Mouse (Mus musculus) G1E (cell line): ENCODE results near the gene Tmem268. TPM values are rescaled to one million over a fixed set of nuclear protein-coding genes. Genes with fewer than 3 reads are reported as not detected.

Experiments used
- ATAC-seq: 2 replicates; pipeline ENCODE4 v1.8.0; 2016; ENCODE audit warnings: mild to moderate bottlenecking; ENCODE audit not compliant: insufficient number of reproducible peaks, poor library complexity, low FRiP score, severe bottlenecking; ENCODE audit errors: extremely low read depth
- DNase-seq: peaks from one replicate; pipeline ENCODE4 v3.0.0; 2012; ENCODE audit warnings: low spot score
- H3K27me3 ChIP-seq: 2 replicates; pipeline ENCODE4 v1.6.1; 2012; ENCODE audit warnings: mild to moderate bottlenecking, low read length, inconsistent platforms; ENCODE audit not compliant: insufficient read depth
- H3K36me3 ChIP-seq: replicated peaks from 2 replicates; pipeline ENCODE3; 2012; ENCODE audit warnings: mild to moderate bottlenecking, inconsistent platforms
- H3K4me1 ChIP-seq: 2 replicates; pipeline ENCODE4 v1.6.1; 2012; ENCODE audit warnings: low read depth, low read length, inconsistent platforms, mixed read lengths; ENCODE audit not compliant: insufficient read depth
- H3K4me3 ChIP-seq: 2 replicates; pipeline ENCODE4 v1.5.1; 2012; ENCODE audit warnings: low read depth, mild to moderate bottlenecking, inconsistent platforms, low read length, moderate library complexity, mixed read lengths
- H3K9me3 ChIP-seq: replicated peaks from 2 replicates; pipeline ENCODE4 v1.6.1; 2012; ENCODE audit warnings: inconsistent platforms
- CTCF ChIP-seq: IDR thresholded peaks from 2 replicates; pipeline ENCODE4 v1.5.1; 2012; ENCODE audit warnings: low read depth, low read length, inconsistent platforms, mixed read lengths
- GATA1 ChIP-seq: IDR thresholded peaks from 2 replicates; pipeline ENCODE4 v1.6.1; 2012; ENCODE audit warnings: borderline replicate concordance, low read length, inconsistent platforms, mixed read lengths
- GATA2 ChIP-seq: IDR thresholded peaks from 2 replicates; pipeline ENCODE4 v1.6.1; 2012; ENCODE audit warnings: low read depth, low read length, inconsistent platforms, borderline replicate concordance
- POLR2AphosphoS5 ChIP-seq: IDR thresholded peaks from 2 replicates; pipeline ENCODE4 v1.6.1; 2012; ENCODE audit warnings: low read depth, low read length, inconsistent platforms; ENCODE audit not compliant: insufficient replicate concordance
- TAL1 ChIP-seq: conservative IDR thresholded peaks from 2 replicates; pipeline ENCODE4 v1.6.1; 2012; ENCODE audit warnings: low read depth, low read length, inconsistent platforms, mixed read lengths
- polyA plus RNA-seq: library from polyadenylated mRNA; stranded (reverse); fragments of >175 nt; gene quantifications from 2 replicates; pipeline ENCODE4 v1.2.3, GENCODE M21; 2012
- total RNA-seq, 2 experiments: library from RNA; stranded (forward) in 1 of 2; stranded (reverse) in 1 of 2; fragments of 200-1000 nt in 1 of 2; fragments of >200 nt in 1 of 2; fragmentation: Nextera tagmentation in 1 of 2; gene quantifications; 2 replicates each; pipeline ENCODE4 v1.2.3; 2014 to 2017

The Tmem268 gene
- total RNA-seq (2014; fragmentation: Nextera tagmentation) (3.4 and 4.9 TPM in 2 replicates), total RNA-seq (2017) (9.7 and 12.8 TPM in 2 replicates), polyA plus RNA-seq (3.4 and 3.5 TPM in 2 replicates)

GRCm38 (mm10) chr4:63558407-63559081 lies at the start of gene Tmem268:
TSS of gene Tmem268 (plus strand) at chr4:63558781.
- Histone ChIP-seq H3K27me3 (no peaks in the 10 kb centered on the region), H3K4me3 (peak within 1 kb of the TSS; percentile 74), H3K4me1 (peaks cover 56% of the 10 kb centered on the region), H3K9me3 (no peaks in the 10 kb centered on the region), H3K36me3 (peaks cover 62% of the 10 kb centered on the region)
- DNase-seq (peak; percentile 93), ATAC-seq (peak; percentile 52)
- TF ChIP-seq GATA2, result no peak
- TF ChIP-seq GATA1, result no peak
- no peak for TF ChIP-seq CTCF
- TF ChIP-seq TAL1, result no peak
- no peak for TF ChIP-seq POLR2AphosphoS5

- no peak for DNase-seq
Measured at GRCm38 (mm10) chr4:63512921-63513320, 45.7 kb upstream of the Tmem268 start.

GRCm38 (mm10) chr4:63514454-63514984 lies 44.1 kb upstream of the Tmem268 start:
- peaks cover 5% of the 10 kb centered on the region; the same call in 1 of the 2 replicates for H3K9me3 ChIP-seq
- no peaks in the 10 kb centered on the region for H3K36me3 ChIP-seq
- H3K27me3 ChIP-seq, result no peaks in the 10 kb centered on the region
- ATAC-seq (no peak), DNase-seq (no peak)
- no peaks in the 10 kb centered on the region for H3K4me1 ChIP-seq
- H3K4me3 ChIP-seq, result no peak overlapping the region
- TF ChIP-seq GATA1 (no peak), CTCF (no peak), POLR2AphosphoS5 (no peak)

More at GRCm38 (mm10) chr4:63512921-63513320, 45.7 kb upstream of the Tmem268 start:
- Histone ChIP-seq H3K4me1 (no peaks in the 10 kb centered on the region), H3K27me3 (no peaks in the 10 kb centered on the region), H3K4me3 (no peak overlapping the region), H3K9me3 (peaks cover 7% of the 10 kb centered on the region; the same call in 1 of the 2 replicates), H3K36me3 (no peaks in the 10 kb centered on the region)
- ATAC-seq, result no peak
- TF ChIP-seq GATA1 (no peak), CTCF (no peak), GATA2 (no peak), POLR2AphosphoS5 (no peak)

GRCm38 (mm10) chr4:63515021-63515420 lies 43.6 kb upstream of the Tmem268 start:
- no peaks in the 10 kb centered on the region for H3K27me3 ChIP-seq
- DNase-seq (no peak), ATAC-seq (no peak)
- H3K9me3 ChIP-seq, result peaks cover 5% of the 10 kb centered on the region; the same call in 1 of the 2 replicates
- H3K4me1 ChIP-seq, result no peaks in the 10 kb centered on the region
- H3K4me3 ChIP-seq, result no peak overlapping the region
- H3K36me3 ChIP-seq, result no peaks in the 10 kb centered on the region
- no peak for TF ChIP-seq CTCF
- no peak for TF ChIP-seq POLR2AphosphoS5
- no peak for TF ChIP-seq TAL1
- TF ChIP-seq GATA2, result no peak
- TF ChIP-seq GATA1, result no peak

GRCm38 (mm10) chr4:63521813-63522419 lies 36.7 kb upstream of the Tmem268 start:
- H3K36me3 ChIP-seq, result no peaks in the 10 kb centered on the region
- H3K27me3 ChIP-seq, result no peaks in the 10 kb centered on the region
- TF ChIP-seq GATA2 (no peak), CTCF (no peak), POLR2AphosphoS5 (no peak), GATA1 (no peak), TAL1 (no peak)
- ATAC-seq (no peak), DNase-seq (no peak)
- H3K9me3 ChIP-seq, result 0 out of 2 replicates have a peak, but pooled peaks cover 2% of the 10 kb centered on the region
- H3K4me3 ChIP-seq, result no peak overlapping the region
- H3K4me1 ChIP-seq, result no peaks in the 10 kb centered on the region

GRCm38 (mm10) chr4:63525514-63525913 lies 33.1 kb upstream of the Tmem268 start:
- TF ChIP-seq TAL1 (no peak), GATA2 (no peak), CTCF (no peak), GATA1 (no peak), POLR2AphosphoS5 (no peak)
- Histone ChIP-seq H3K4me1 (no peaks in the 10 kb centered on the region), H3K36me3 (no peaks in the 10 kb centered on the region), H3K27me3 (no peaks in the 10 kb centered on the region), H3K4me3 (no peak overlapping the region), H3K9me3 (no peaks in the 10 kb centered on the region)
- DNase-seq, result no peak
- ATAC-seq, result no peak
